Mouse (Mus musculus): Measurements from ENCODE around the gene Frrs1. TPM values are rescaled to one million over a fixed set of nuclear protein-coding genes. Genes with fewer than 3 reads are reported as not detected.

Frrs1 gene
- polyA plus RNA-seq, 1 experiment from 2014 or later: 22.7 TPM

- 88% methylated on average over 9 of the region's 9 CpGs for WGBS (ENCODE audit: insufficient replicate concordance)
- no peak for DNase-seq
- Histone ChIP-seq H3K36me3 (replicated peaks; ENCODE audit: insufficient read depth, low read length) (peaks cover 29% of the 10 kb centered on the region), H3K4me3 (ENCODE audit: low read depth, low read length) (no peak overlapping the region), H3K27me3 (ENCODE audit: insufficient read depth, low read length) (no peaks in the 10 kb centered on the region), H3K9ac (replicated peaks) (no peak overlapping the region), H3K4me1 (ENCODE audit: insufficient read depth) (peaks cover 3% of the 10 kb centered on the region; the same call in 1 of the 2 replicates), H3K27ac (ENCODE audit: low read depth) (no peak overlapping the region), H3K9me3 (ENCODE audit: low read length) (no peaks in the 10 kb centered on the region), H3K4me2 (ENCODE audit: low read depth, low read length) (no peak overlapping the region)
- no peak for TF ChIP-seq CTCF (IDR thresholded peaks at IDR 0.05; ENCODE audit: low read depth)
- TF ChIP-seq EP300 (IDR thresholded peaks at IDR 0.05; ENCODE audit: low read depth): no peak
- no peak for ATAC-seq
Observed at GRCm38 (mm10) chr3:116906596-116906995, 47.3 kb downstream of the Frrs1 start.

- TF ChIP-seq EP300 (IDR thresholded peaks at IDR 0.05; ENCODE audit: low read depth) (no peak), CTCF (IDR thresholded peaks at IDR 0.05; ENCODE audit: low read depth) (no peak)
- no peak for ATAC-seq
- no peak for DNase-seq
Observed at GRCm38 (mm10) chr3:116914374-116914773, 55.1 kb downstream of the Frrs1 start.

GRCm38 (mm10) chr3:116914931-116915330, 55.7 kb downstream of the Frrs1 start:
- Histone ChIP-seq H3K9ac (replicated peaks) (no peak overlapping the region), H3K4me3 (ENCODE audit: low read depth, low read length) (no peak overlapping the region), H3K36me3 (replicated peaks; ENCODE audit: insufficient read depth, low read length) (peaks cover 3% of the 10 kb centered on the region; the same call in 1 of the 2 replicates), H3K27me3 (ENCODE audit: insufficient read depth, low read length) (no peaks in the 10 kb centered on the region), H3K4me2 (ENCODE audit: low read depth, low read length) (no peak overlapping the region), H3K27ac (ENCODE audit: low read depth) (no peak overlapping the region), H3K9me3 (ENCODE audit: low read length) (no peaks in the 10 kb centered on the region), H3K4me1 (ENCODE audit: insufficient read depth) (peaks cover 3% of the 10 kb centered on the region; the same call in 1 of the 2 replicates)
- DNase-seq: no peak
- 63% methylated on average over 3 of the region's 3 CpGs for WGBS (ENCODE audit: insufficient replicate concordance)
- TF ChIP-seq EP300 (IDR thresholded peaks at IDR 0.05; ENCODE audit: low read depth): no peak
- TF ChIP-seq CTCF (IDR thresholded peaks at IDR 0.05; ENCODE audit: low read depth): no peak
- no peak for ATAC-seq

More at GRCm38 (mm10) chr3:116914374-116914773, 55.1 kb downstream of the Frrs1 start:
- Histone ChIP-seq H3K4me3 (ENCODE audit: low read depth, low read length) (no peak overlapping the region), H3K9ac (replicated peaks) (no peak overlapping the region), H3K4me1 (ENCODE audit: insufficient read depth) (peaks cover 3% of the 10 kb centered on the region; the same call in 1 of the 2 replicates), H3K27ac (ENCODE audit: low read depth) (no peak overlapping the region), H3K36me3 (replicated peaks; ENCODE audit: insufficient read depth, low read length) (peaks cover 3% of the 10 kb centered on the region; the same call in 1 of the 2 replicates), H3K27me3 (ENCODE audit: insufficient read depth, low read length) (no peaks in the 10 kb centered on the region), H3K9me3 (ENCODE audit: low read length) (no peaks in the 10 kb centered on the region), H3K4me2 (ENCODE audit: low read depth, low read length) (no peak overlapping the region)
- 81% methylated on average over 6 of the region's 6 CpGs for WGBS (ENCODE audit: insufficient replicate concordance)

DNA sequence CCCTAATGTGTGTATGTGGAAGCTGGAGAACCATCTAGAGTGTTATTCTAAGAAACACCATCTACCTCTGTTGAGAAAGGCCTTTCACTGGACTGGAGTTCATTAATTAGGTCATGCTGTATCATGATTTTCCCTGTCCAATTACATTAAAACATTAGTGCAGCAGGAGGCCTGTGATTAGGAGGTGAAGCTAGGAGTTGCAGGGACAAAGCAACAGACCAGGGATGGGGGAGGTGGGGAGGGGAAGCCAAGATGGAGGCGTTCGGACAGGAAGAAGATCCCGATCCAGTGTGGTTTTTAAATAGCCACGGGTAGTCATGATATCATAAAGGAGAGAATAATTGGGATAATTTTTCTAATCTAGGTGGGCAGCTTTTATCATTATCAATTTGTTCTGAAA, 57.8 kb downstream of the Frrs1 start:
- no peaks in the 10 kb centered on the region for H3K9me3 ChIP-seq (ENCODE audit: low read length)
- no peak overlapping the region for H3K4me3 ChIP-seq (ENCODE audit: low read depth, low read length)
- ATAC-seq (no peak), DNase-seq (no peak)
- peaks cover 3% of the 10 kb centered on the region; the same call in 1 of the 2 replicates for H3K36me3 ChIP-seq (replicated peaks; ENCODE audit: insufficient read depth, low read length)
- no peaks in the 10 kb centered on the region for H3K27me3 ChIP-seq (ENCODE audit: insufficient read depth, low read length)
- H3K4me2 ChIP-seq (ENCODE audit: low read depth, low read length): no peak overlapping the region
- H3K27ac ChIP-seq (ENCODE audit: low read depth): no peak overlapping the region
- TF ChIP-seq CTCF (IDR thresholded peaks at IDR 0.05; ENCODE audit: low read depth): no peak
- WGBS (ENCODE audit: insufficient replicate concordance): 76% methylated on average over 4 of the region's 4 CpGs
- H3K4me1 ChIP-seq (ENCODE audit: insufficient read depth): no peaks in the 10 kb centered on the region
- no peak overlapping the region for H3K9ac ChIP-seq (replicated peaks)

GRCm38 (mm10) chr3:116921535-116921934, 62.3 kb downstream of the Frrs1 start:
- DNase-seq: no peak
- no peaks in the 10 kb centered on the region for H3K4me1 ChIP-seq (ENCODE audit: insufficient read depth)
- TF ChIP-seq CTCF (IDR thresholded peaks at IDR 0.05; ENCODE audit: low read depth) (no peak), EP300 (IDR thresholded peaks at IDR 0.05; ENCODE audit: low read depth) (no peak)
- no peak overlapping the region for H3K4me3 ChIP-seq (ENCODE audit: low read depth, low read length)
- no peaks in the 10 kb centered on the region for H3K27me3 ChIP-seq (ENCODE audit: insufficient read depth, low read length)
- no peak for ATAC-seq
- H3K9ac ChIP-seq (replicated peaks): no peak overlapping the region
- no peaks in the 10 kb centered on the region for H3K9me3 ChIP-seq (ENCODE audit: low read length)
- no peak overlapping the region for H3K4me2 ChIP-seq (ENCODE audit: low read depth, low read length)
- H3K36me3 ChIP-seq (replicated peaks; ENCODE audit: insufficient read depth, low read length): peaks cover 3% of the 10 kb centered on the region; the same call in 1 of the 2 replicates
- WGBS (ENCODE audit: insufficient replicate concordance): 81% methylated on average over 3 of the region's 3 CpGs
- no peak overlapping the region for H3K27ac ChIP-seq (ENCODE audit: low read depth)

DNA sequence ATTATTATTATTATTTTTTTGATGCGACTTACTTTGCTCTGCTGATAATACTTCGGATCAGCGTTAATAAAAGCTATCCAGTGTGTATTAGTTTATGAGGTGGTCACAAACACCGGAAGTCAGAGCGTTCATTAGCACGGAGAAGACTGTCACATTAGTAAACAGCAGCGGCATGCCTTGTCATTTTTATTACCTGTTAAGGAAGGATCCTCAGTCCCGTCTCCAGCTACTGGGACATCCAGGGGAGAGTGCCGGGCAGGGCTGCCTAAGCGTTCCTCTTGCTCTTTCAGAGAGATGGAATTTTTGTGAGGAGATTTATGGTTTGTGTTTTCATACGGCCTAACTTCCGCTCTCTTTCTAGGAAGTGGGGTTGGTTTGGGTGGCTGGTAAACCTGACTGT, 63.8 kb downstream of the Frrs1 start:
- H3K36me3 ChIP-seq (replicated peaks; ENCODE audit: insufficient read depth, low read length): no peaks in the 10 kb centered on the region
- H3K4me2 ChIP-seq (ENCODE audit: low read depth, low read length): no peak overlapping the region
- no peaks in the 10 kb centered on the region for H3K9me3 ChIP-seq (ENCODE audit: low read length)
- WGBS (ENCODE audit: insufficient replicate concordance): 73% methylated on average over 12 of the region's 12 CpGs
- H3K27me3 ChIP-seq (ENCODE audit: insufficient read depth, low read length): no peaks in the 10 kb centered on the region
- no peak for ATAC-seq
- no peaks in the 10 kb centered on the region for H3K4me1 ChIP-seq (ENCODE audit: insufficient read depth)
- H3K4me3 ChIP-seq (ENCODE audit: low read depth, low read length): no peak overlapping the region
- no peak overlapping the region for H3K9ac ChIP-seq (replicated peaks)
- DNase-seq: no peak
- TF ChIP-seq CTCF (IDR thresholded peaks at IDR 0.05; ENCODE audit: low read depth): no peak
- no peak for TF ChIP-seq EP300 (IDR thresholded peaks at IDR 0.05; ENCODE audit: low read depth)
- H3K27ac ChIP-seq (ENCODE audit: low read depth): no peak overlapping the region

DNA sequence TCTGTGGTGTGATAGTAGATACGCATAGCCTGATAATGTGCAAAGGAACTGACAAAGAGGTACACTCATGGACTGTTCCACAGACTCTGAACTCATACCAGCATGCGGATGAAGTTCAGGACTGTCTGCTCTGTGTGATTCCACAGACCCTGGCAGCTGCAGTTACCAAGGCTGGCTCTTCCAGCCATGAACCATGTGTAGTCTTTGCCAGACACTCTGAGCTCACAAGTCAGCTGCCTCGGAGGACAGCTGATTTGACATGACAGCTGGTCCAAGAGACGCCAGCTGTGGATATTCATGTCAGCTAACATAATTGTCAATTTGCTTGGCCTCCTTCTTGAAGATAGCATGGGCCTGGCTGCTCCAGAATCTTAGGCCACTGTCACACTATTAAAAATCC, 69.7 kb downstream of the Frrs1 start:
- WGBS (ENCODE audit: insufficient replicate concordance): 77% methylated on average over 4 of the region's 4 CpGs
- no peak for ATAC-seq

More for the DNA sequence above, 69.7 kb downstream of the Frrs1 start:
- Histone ChIP-seq H3K4me3 (ENCODE audit: low read depth, low read length) (no peak overlapping the region), H3K4me2 (ENCODE audit: low read depth, low read length) (no peak overlapping the region), H3K27me3 (ENCODE audit: insufficient read depth, low read length) (no peaks in the 10 kb centered on the region), H3K9ac (replicated peaks) (no peak overlapping the region), H3K4me1 (ENCODE audit: insufficient read depth) (no peaks in the 10 kb centered on the region), H3K9me3 (ENCODE audit: low read length) (no peaks in the 10 kb centered on the region), H3K36me3 (replicated peaks; ENCODE audit: insufficient read depth, low read length) (no peaks in the 10 kb centered on the region), H3K27ac (ENCODE audit: low read depth) (no peak overlapping the region)
- TF ChIP-seq CTCF (IDR thresholded peaks at IDR 0.05; ENCODE audit: low read depth) (no peak), EP300 (IDR thresholded peaks at IDR 0.05; ENCODE audit: low read depth) (no peak)
- no peak for DNase-seq

Measured in liver, postnatal 0 days (tissue).